Mouse (Mus musculus): ENCODE results near the gene Selenoo. TPM values are rescaled to one million over a fixed set of nuclear protein-coding genes. Genes with fewer than 3 reads are reported as not detected.
A peak's percentile ranks its signal among the peaks of the same experiment; 100 is the strongest.

Gene Selenoo
- polyA plus RNA-seq, 1 experiment from 2014 or later, result 8.4 TPM

DNA sequence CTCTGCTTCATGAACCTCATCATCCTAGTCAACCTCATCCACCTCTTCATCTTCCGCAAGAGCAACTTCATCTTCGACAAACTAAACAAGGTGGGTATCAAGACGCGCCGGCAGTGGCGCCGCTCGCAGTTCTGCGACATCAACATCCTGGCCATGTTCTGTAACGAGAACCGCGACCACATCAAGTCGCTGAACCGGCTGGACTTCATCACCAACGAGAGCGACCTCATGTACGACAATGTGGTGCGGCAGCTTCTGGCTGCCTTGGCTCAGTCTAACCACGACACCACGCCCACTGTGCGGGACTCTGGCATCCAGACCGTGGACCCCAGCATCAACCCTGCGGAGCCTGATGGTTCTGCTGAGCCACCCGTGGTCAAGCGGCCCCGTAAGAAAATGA is 20.7 kb upstream of the Selenoo start:
- Histone ChIP-seq H3K27ac (no peak overlapping the region), H3K79me2 (ENCODE audit: inconsistent target) (no peaks in the 10 kb centered on the region), H3K36me3 (ENCODE audit: inconsistent target) (no peaks in the 10 kb centered on the region), H3K4me3 (ENCODE audit: inconsistent target) (no peak overlapping the region)
- WGBS (ENCODE audit: missing documents), result 71% methylated on average over 23 of the region's 26 CpGs

DNA sequence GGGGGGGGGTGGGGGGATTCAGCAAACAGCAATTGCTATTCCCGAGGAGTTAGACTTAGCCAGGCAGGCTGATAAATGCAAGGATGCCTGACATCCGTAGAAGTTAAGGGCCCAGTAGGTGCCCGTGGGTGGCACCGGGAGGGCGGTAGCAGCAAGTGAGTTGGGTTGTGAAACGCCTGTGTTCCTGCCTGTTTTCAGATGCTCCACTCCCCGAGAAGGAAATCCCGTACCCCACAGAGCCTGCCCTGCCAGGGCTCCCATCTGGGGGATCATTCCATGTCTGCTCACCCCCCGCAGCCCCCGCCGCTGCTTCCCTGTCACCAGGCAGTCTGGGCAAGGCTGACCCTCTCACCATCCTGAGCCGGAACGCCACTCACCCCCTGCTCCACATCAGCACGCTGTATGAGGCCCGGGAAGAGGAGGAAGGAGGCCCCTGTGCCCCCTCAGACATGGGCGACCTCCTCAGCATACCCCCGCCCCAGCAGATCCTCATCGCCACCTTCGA is 19.5 kb upstream of the Selenoo start:
- Histone ChIP-seq H3K4me3 (ENCODE audit: inconsistent target) (no peak overlapping the region), H3K36me3 (ENCODE audit: inconsistent target) (no peaks in the 10 kb centered on the region), H3K79me2 (ENCODE audit: inconsistent target) (no peaks in the 10 kb centered on the region), H3K27ac (no peak overlapping the region)
- WGBS (ENCODE audit: missing documents), result 90% methylated on average over 16 of the region's 19 CpGs

DNA sequence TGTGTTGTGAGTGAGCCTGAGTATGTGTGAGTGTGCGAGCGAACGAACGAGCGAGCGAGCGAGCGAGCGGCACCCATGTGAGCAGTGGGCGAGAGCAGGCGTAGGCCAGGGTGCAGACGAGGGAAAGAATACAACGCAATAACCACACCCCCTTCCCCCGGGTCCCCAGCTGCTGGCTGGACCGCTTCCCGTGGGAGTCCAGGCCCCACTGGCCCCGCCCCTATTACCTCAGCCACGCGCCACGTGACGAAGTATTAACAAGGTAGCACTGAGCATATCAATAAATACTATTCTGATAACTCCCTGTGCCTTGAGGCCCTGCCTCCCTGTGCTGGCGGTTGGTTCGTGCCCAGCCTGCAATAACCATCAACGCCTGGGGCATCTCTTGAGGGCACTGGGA is 18.3 kb upstream of the Selenoo start:
- Histone ChIP-seq H3K36me3 (ENCODE audit: inconsistent target) (no peaks in the 10 kb centered on the region), H3K27ac (no peak overlapping the region), H3K79me2 (ENCODE audit: inconsistent target) (no peaks in the 10 kb centered on the region), H3K4me3 (ENCODE audit: inconsistent target) (no peak overlapping the region)
- WGBS (ENCODE audit: missing documents), result 91% methylated on average over 24 of the region's 24 CpGs

DNA sequence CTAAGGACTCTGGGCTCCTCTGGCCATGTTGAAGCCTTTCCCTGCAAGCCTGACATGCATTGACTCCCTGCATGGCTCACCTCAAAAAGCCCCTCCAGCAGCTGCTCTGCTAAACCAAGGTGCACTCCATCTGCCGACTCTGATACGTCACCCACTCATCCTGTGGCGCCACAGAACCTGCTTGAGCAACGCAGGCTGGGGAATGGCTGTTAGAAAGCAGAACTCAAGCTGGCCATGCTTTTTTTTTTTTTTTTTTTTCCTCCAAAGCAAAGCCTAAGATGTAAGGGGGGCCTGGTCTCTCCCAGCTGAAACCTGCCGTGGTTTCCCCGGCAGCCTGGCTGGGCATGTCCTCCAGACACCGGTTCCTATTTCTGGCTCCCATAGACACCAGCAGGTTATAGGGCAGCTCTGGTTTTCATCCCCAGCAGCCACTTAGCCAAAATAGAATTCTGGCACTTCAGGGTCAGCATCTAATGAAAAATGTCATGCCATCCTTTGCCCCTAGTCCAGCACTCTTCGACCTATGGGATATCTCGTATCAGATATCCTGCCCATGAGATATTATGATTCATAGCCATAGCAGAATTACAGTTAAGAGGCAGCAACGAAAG is 14.8 kb upstream of the Selenoo start:
- H3K27ac ChIP-seq, result no peak overlapping the region
- H3K36me3 ChIP-seq (ENCODE audit: inconsistent target), result no peaks in the 10 kb centered on the region
- peaks cover 31% of the 10 kb centered on the region for H3K79me2 ChIP-seq (ENCODE audit: inconsistent target)
- WGBS (ENCODE audit: missing documents), result 37% methylated on average over 7 of the region's 10 CpGs
- H3K4me3 ChIP-seq (ENCODE audit: inconsistent target), result no peak overlapping the region

DNA sequence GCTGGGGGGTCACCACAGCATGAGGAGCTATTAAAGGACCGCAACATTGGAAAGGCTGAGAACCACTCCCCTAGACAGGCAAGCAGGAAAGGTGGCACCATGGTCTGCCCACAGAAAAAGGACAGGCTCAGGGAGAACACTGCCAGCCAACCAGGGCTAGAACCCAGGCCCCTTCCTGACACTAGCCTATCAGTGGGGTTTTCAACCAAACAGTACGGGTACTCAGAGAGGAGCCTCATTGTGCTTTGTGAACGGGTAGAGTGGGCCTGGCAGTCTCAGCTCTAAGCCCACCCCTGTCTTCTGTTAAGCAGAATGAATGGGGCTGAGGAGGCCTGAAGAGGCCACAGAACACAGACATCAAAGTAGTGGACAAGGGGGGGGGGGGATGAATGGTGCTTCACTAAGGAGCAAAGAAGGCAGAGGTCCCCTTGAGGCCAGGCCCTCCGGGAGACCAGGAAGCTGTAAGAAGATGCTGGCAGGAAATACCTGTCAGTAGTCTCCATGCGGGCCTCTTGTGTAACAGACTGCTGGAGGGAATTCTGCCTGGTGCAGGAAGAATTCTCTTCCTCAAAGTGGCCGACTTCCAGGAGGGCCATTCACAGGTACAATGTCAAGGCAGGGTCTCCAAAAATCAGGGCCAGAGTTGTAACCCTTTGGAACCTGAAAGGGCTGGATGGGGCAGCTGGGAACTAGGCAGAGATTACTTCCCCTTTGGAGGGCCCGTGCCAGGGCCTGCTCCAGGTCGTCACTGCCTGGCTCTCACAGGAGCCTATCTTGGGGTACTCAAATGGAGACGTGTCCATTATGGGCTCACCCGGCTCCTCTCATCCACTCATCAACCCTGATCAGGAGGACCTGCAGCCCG is 14.0 kb upstream of the Selenoo start, which contains the start of gene Trabd:
Gene Trabd (plus strand): TSS at position 512 of the 865 bp plus-strand sequence.
- H3K4me3 ChIP-seq (ENCODE audit: inconsistent target), result peak within 1 kb of the TSS; percentile 60
- H3K27ac ChIP-seq, result peak within 1 kb of the TSS; percentile 70
- H3K36me3 ChIP-seq (ENCODE audit: inconsistent target), result no peaks in the 10 kb centered on the region
- peaks cover 38% of the 10 kb centered on the region for H3K79me2 ChIP-seq (ENCODE audit: inconsistent target)
- WGBS (ENCODE audit: missing documents), result 21% methylated on average over 11 of the region's 11 CpGs

DNA sequence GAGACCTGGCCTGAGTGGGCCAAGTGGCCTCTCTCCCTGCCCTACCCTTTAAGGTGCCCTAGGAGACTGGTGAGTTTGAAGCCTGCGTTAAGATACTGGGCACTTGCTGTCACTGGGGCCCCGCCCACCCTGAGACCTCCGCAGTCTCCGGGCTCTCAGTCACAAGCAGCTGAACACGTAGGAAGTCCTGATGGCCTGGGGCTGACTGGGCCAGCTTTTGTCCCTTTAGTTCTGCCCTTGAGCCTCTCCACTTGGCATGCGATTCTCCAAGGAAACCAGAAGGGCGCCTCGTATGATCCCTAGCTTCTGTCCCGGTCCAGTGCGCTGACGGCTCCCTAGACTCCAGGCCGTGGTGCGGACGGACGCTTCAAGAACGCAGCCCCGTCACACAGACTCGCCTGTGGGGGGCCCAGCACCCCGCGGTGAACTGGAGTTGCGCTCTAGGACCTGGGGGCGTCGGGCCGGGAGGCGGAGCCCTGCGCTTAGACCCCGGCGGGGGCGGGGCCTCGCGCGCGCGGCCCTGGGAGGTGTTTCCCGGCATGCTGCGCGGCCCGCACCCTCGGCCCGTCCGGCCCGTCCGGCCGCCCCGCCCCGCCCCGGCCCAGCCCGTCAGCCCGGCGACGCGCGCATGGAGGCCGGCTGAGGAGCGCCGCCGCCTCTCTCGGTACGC is 13.3 kb upstream of the Selenoo start:
- 2% methylated on average over 39 of the region's 59 CpGs for WGBS (ENCODE audit: missing documents)
- Histone ChIP-seq H3K27ac (peak overlapping the region; percentile 70), H3K4me3 (ENCODE audit: inconsistent target) (peak overlapping the region; percentile 60), H3K79me2 (ENCODE audit: inconsistent target) (peaks cover 46% of the 10 kb centered on the region), H3K36me3 (ENCODE audit: inconsistent target) (no peaks in the 10 kb centered on the region)

DNA sequence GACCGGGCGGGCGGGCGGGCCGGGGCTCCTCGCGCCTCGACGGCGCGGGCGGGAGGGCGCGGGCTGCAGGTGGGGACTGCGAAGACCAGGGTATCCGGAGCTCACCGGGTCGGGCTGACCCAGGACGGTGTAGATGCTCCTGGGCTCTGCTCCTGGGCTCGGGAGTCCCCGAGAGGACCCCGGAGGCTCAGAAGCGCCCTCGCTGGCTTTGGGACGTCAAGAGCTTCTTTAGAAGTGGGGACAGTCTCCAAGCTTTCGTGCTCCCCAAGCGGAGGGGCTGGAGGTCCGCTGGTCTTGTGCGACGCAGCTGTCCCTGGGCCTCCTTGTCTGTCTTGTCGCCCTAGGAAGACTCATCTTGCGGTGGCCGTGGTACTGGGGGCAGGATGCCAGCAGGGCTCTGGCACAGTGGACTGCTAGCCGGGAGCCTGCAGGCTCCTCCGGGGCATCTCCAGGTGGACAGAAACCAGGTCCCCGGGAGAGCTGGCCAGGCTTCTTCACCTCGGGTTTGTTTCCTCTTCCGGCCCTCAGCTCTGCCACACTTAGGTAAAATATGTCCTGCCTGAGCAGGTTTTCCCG is 12.6 kb upstream of the Selenoo start:
- Histone ChIP-seq H3K4me3 (ENCODE audit: inconsistent target) (peak overlapping the region; percentile 89), H3K36me3 (ENCODE audit: inconsistent target) (no peaks in the 10 kb centered on the region; the same call in 1 of the 2 replicates), H3K79me2 (ENCODE audit: inconsistent target) (peaks cover 52% of the 10 kb centered on the region), H3K27ac (peak overlapping the region; percentile 69)
- WGBS (ENCODE audit: missing documents), result under 1% methylated on average over 35 of the region's 39 CpGs

DNA sequence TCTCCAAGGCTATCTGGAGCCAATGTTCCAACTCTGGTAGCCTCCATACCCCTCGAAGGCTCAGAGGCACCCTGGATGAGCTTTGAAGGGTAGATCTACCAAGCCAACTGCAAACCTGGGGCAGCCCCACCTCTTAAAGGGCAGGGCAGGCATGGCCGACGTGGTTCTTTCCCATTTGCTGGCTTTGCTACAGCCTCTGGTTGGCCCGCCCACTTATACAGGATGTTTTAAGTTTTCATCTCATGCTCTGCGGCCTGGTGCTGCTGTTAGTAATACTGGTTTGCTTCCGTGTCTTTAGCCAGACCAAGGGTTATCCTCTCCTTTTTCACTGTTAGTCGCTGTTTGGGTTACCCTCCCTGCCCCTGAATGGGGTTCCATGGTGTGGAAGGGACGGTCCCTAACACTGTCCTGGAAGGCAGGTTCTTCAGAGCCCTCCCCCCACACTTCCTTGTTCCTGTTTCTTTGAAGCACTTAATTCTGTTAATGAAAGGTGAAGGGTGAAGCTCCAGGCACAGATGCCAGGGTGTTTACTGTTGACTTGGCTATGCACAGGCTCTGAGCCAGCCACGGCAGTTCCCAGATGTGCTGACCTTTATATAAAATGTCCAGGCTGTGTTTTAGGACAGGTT is 10.6 kb upstream of the Selenoo start:
- peak overlapping the region; percentile 69 for H3K27ac ChIP-seq
- peaks cover 18% of the 10 kb centered on the region for H3K36me3 ChIP-seq (ENCODE audit: inconsistent target)
- WGBS (ENCODE audit: missing documents), result 3% methylated on average over 9 of the region's 9 CpGs
- peaks cover 58% of the 10 kb centered on the region for H3K79me2 ChIP-seq (ENCODE audit: inconsistent target)
- H3K4me3 ChIP-seq (ENCODE audit: inconsistent target), result peak overlapping the region; percentile 89

DNA sequence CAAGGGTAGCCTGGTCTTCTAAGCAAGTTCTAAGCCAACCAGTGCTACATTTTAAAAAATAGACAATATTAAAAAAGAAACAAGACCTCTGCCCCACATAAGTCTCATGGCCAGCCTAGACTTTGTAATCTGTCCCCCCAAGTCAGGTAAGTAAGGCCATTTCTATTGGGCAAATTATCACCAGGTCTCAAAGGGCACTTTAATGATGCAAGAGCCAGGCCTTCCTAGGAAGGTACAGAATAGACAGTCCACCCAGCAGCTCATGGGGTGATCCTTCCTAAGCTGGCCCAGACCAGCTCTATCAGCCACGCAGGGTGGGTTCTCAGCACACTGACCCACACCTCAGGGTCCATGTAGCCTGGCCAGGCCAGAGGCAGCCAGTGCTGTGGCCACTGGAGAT is 5.0 kb upstream of the Selenoo start:
- WGBS (ENCODE audit: missing documents), result 100% methylated on average over 1 of the region's 1 CpGs
- Histone ChIP-seq H3K4me3 (ENCODE audit: inconsistent target) (no peak overlapping the region), H3K79me2 (ENCODE audit: inconsistent target) (peaks cover 29% of the 10 kb centered on the region), H3K27ac (no peak overlapping the region), H3K36me3 (ENCODE audit: inconsistent target) (peaks cover 50% of the 10 kb centered on the region)

DNA sequence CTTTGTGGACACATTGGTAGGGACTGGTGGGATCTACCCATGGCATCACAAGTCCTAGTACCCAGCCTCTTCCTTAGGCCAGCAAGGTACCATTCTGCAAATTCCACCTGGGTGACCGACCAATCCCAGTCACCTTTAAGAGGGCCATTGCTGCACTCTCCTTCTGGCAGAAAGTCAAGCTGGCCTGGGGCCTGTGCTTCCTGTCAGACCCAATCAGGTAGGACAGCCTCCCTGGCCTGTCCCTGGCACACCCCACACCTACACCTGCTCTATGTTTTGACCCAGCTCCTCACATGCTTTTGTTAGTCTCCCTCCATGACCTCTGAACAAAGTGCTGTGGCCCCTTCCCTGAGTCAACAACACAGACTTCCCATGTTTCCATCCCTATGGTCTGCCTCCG is 4.1 kb upstream of the Selenoo start:
- Histone ChIP-seq H3K79me2 (ENCODE audit: inconsistent target) (peaks cover 23% of the 10 kb centered on the region), H3K36me3 (ENCODE audit: inconsistent target) (peaks cover 50% of the 10 kb centered on the region), H3K27ac (no peak overlapping the region), H3K4me3 (ENCODE audit: inconsistent target) (no peak overlapping the region)
- whole genome bisulfite sequencing (ENCODE audit: missing documents), result 95% methylated on average over 2 of the region's 2 CpGs

DNA sequence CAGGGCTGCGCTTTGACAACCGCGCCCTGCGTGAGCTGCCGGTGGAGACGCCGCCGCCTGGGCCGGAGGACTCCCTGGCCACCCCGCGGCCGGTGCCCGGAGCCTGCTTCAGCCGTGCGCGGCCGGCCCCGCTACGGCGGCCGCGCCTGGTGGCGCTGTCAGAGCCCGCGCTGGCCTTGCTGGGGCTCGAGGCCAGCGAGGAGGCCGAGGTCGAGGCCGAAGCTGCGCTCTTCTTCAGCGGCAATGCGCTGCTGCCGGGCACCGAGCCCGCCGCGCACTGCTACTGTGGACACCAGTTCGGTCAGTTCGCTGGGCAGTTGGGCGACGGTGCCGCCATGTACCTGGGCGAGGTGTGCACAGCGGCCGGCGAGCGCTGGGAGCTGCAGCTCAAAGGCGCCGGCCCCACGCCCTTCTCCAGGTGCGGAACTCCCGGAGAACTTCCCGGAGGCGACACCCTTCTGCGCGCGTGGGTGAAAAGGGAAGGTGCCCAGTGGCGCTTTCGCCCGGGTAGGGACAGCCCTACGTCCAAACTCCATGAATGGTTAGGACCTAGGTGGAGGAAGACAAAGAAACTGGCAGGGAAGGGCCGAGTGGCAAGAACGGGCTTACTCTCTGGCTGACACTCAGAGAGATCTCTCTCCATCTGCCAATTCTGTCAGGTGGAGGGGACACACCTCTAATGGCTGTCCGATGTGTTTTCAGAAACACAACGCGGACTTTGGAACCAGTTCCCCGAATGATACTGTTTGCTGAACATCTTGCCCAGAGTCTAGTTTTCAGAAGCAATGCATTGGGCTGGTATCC is 566 bp downstream of the Selenoo start:
- Histone ChIP-seq H3K27ac (no peak overlapping the region), H3K36me3 (ENCODE audit: inconsistent target) (peaks cover 41% of the 10 kb centered on the region), H3K4me3 (ENCODE audit: inconsistent target) (peak overlapping the region; percentile 45), H3K79me2 (ENCODE audit: inconsistent target) (peaks cover 11% of the 10 kb centered on the region; the same call in 1 of the 2 replicates)
- WGBS (ENCODE audit: missing documents), result 3% methylated on average over 62 of the region's 68 CpGs

DNA sequence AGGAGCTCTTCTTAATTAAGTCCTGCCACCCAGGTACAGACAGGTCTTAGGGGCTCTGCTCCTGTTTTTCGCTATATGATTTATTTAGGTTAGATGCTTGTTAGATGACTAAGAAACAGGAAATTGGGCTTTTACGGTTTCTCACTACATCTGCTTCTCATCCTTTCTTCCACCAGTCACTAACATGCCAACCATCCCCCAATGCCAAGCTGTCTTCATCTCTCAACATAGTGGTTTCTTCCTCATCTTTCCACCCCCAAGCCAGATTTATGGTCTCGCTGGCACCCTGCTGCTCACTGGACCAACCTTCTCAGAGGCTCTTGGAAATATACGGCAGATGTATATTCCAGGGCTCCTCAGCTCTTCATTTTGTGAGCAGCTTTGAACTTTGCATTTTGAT is 1.8 kb downstream of the Selenoo start:
- Histone ChIP-seq H3K79me2 (ENCODE audit: inconsistent target) (peaks cover 11% of the 10 kb centered on the region; the same call in 1 of the 2 replicates), H3K4me3 (ENCODE audit: inconsistent target) (no peak overlapping the region), H3K36me3 (ENCODE audit: inconsistent target) (peaks cover 41% of the 10 kb centered on the region), H3K27ac (no peak overlapping the region)
- 87% methylated on average over 4 of the region's 4 CpGs for WGBS (ENCODE audit: missing documents)

DNA sequence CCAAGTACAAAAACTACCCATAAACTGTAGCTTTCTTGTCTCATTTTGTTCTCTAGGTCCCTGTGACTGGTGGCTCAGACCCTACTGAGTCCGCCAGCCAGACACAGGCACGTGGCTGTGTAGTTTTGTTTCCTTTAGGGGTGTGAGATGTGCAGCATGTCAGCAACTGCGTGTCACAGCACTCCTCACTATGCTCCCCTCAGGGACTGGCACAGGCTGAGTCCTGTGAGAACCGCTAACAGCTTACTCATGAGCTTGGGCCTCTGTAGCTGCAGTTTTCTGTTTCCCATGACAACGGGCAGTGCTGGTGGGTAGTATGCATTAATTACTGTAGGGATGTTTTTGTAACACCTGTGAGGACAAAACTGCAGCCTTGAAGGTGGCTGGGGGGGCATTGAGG is 3.3 kb downstream of the Selenoo start:
- 97% methylated on average over 5 of the region's 5 CpGs for WGBS (ENCODE audit: missing documents)

More for the DNA sequence above, 3.3 kb downstream of the Selenoo start:
- Histone ChIP-seq H3K27ac (no peak overlapping the region), H3K36me3 (ENCODE audit: inconsistent target) (peaks cover 48% of the 10 kb centered on the region), H3K4me3 (ENCODE audit: inconsistent target) (no peak overlapping the region), H3K79me2 (ENCODE audit: inconsistent target) (peaks cover 11% of the 10 kb centered on the region; the same call in 1 of the 2 replicates)
